Mouse (Mus musculus) adrenal gland, postnatal 14 days (tissue): ENCODE results near the gene Cdk18. TPM values are rescaled to one million over a fixed set of nuclear protein-coding genes. Genes with fewer than 3 reads are reported as not detected.
A peak's percentile ranks its signal among the peaks of the same experiment; 100 is the strongest.
"Not testable (repeated sequence)": the region's sequence is repeated elsewhere in the genome, so short reads cannot be mapped to it uniquely, and the experiment has no call there.

Experiments used
- DNase-seq: peaks from one replicate; pipeline ENCODE4 v3.0.0; 2021; ENCODE audit warnings: mixed read lengths
- long read RNA-seq, 2 experiments: library from polyadenylated mRNA; stranded (forward); transcript quantifications; one replicate each; pipeline ENCODE4 v2.0.0; 2021
- total RNA-seq: library from RNA; stranded (reverse); gene quantifications from 2 replicates; pipeline ENCODE4 v1.2.3, GENCODE M21; 2021

Gene Cdk18
- total RNA-seq, result 16.7 and 17.9 TPM in 2 replicates
- long read RNA-seq, experiment 1, full-length matches to known transcripts, result 14 of 17 reads
- long read RNA-seq, experiment 1, partial matches to known transcripts, result 1 of 17 reads
- long read RNA-seq, experiment 1, other reads (novel, unspliced or antisense), result 2 of 17 reads
- long read RNA-seq, experiment 2, full-length matches to known transcripts, result 8 of 14 reads
- long read RNA-seq, experiment 2, partial matches to known transcripts, result 1 of 14 reads
- long read RNA-seq, experiment 2, other reads (novel, unspliced or antisense), result 5 of 14 reads

DNA sequence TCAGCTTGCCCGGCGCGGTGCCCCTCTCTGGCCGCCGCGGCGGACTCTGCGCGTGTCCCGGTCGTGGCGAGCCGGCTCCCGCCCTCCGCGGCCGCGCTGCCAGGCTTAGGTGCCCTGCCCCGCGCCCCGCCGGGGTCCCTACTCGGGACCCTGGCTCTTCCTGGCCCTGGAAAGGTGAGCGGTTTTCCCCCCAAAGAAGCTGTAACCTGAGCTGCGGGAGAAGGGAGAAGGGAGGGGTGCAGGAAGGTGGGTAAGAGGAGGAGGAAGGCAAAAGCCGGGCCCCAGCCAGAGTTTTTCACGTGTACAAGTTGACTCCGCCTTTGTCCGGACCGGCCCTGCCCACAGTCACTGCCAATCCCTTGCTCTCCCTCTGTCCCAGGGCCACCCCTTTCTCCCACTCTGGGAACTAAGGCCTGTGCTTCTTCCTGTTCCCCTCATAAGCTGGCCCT is at the start of gene Cdk18:
Cdk18 (minus strand) TSS at position 269 of the 449 bp plus-strand sequence.
- peak; percentile 89 for DNase-seq

DNA sequence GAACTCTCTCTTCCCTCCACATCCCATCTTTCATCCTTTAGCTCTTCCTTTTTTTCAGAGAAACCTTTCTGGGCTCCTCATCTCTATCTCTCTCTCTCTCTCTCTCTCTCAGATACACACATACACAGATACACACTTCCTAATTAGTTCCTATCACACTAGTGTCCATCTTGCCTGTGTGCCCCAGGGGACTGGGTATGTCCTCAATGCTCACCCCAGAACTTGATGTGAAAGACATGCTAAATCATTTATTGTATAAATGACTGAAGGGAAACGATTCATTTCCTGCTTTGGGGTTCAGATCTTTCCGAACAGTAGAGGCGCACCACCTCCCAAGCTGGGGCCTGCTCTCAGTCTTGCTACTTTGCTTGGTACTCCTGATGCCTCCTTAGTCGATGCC is 49.7 kb upstream of the Cdk18 start:
- DNase-seq, result no peak

DNA sequence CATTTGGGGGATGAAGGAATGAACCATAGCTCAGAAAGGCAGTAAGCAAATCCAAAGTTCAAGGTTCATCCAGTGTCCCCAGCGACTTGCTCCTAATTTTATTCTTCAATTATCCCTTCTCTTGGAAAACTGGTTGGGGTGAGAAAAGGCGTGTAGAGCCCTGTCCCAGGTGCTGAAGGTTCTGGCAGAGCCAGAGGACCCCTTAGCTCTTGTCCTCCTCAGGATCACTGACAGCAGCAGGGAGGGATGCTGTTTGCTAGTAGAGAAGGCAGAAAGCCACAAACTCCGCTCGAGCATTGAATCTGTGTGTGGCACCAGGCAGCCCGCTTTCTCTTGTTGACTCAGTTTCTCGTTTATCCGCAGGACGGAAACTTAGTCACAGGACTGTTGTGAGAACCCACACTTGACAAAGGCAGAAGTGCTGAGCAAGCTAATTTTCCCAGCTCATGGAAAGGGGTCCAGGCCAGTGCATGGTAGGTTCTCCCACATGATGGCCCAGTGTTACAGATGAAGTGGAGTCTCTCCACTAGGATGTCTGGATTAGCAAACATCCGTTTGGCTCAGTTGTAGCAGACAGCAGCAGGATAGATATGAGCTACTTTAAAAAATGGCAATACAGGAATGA is 49.1 kb upstream of the Cdk18 start:
- peak; percentile 2 for DNase-seq

DNA sequence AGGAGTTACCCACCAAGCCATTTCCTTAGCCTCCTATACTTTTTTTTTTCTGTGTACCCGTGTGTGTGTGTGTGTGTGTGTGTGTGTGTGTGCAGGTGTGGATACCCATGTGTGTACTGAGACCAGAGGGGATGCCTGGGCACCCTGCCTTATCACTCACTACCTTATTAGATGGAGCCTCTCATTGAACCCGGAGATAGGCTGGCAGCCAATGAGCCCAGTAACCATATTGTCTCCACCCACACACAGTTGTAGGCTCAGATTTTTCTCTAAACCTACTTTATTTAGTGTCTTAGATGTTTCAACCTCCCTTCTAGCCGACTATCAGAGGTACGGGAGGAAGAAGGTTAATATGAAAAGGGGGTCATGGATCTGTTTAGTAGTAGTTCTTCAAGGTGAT is 46.8 kb upstream of the Cdk18 start:
- peak; percentile 1 for DNase-seq

DNA sequence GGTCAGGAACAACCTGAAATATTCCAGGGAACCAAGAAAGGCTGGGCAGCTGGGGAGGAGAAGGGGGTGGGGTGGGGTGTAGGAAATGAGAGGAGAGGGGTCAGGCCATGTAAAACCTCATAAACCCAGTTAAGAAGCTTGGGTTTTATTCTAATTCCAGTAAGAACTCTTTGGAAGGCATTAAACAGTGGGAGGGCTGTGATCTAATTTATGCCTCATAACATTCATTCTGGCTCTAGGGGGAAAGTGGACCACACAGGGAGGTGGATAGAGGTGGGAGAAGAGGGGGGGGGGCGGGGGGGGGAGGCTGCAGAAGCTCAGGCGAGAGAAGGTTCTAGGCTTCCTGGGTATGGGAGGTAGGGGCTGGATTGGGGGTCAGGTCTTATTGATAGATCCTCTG is 32.1 kb upstream of the Cdk18 start:
- no peak for DNase-seq

DNA sequence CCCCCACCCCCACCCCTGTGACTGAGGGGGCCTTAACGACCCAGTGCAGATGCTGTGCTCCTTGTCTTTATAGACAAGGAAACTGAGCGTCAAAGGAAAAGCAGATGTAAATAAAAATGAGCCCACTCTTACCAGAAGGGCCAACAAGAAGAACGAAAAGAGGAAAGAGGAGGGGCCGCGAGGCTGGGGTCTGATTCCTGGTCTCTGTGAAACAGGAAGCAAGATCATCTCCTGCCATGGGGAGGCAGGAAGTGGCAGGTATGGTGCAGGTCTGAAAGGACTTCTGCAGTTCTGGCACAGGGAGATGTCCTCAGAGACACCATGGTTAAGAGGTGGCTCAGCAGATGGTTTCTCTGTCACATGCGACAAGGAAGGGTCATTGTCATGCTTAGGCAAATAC is 31.2 kb upstream of the Cdk18 start:
- DNase-seq, result no peak

DNA sequence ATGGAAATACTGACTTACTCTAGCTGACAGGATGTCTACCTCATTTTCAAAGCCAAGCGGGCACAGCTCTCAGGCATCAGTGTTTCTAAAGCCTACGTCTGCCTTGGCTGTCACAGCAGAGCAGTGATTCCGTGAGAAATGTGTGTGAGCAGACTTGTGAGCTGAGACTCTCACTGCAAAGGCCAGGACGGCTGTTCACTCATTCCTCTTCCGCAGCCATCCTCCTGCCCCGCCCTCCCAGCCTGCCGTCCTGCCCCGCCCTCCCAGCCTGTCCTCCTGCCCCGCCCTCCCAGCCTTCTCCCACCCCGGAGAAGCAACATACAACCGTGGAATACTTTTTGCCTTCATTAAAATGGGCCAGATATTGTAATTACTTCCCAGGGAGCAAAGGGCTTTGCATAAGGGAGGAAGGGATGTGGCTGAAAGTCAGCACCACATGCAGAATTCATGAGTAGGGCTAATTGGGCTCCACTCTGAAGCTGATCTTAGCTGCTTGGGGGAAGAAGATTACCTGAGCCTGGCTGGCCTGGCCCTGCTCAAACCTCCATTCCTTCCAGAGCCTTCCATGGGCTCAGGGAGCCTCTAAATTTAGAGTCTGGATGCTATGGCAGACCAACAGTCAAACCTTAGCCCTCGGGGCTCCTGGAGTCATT is 28.8 kb upstream of the Cdk18 start:
- peak; percentile 47 for DNase-seq

DNA sequence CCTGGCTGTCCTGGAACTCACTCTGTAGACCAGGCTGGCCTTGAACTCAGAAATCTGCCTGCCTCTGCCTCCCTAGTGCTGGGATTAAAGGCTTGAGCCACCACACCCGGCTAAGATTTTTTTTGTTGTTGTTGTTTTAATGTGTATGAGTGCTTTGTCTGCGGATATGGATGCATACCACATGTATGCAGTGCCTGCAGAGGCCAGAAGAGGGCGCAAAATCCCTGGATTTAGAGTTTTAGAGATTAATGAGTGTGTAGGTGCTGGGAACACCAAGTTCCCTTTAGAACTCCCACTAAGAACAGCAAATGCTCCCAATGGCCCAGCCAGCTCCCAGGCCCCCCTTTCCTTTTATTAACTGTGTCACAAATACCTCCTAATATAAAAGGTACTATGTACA is 26.4 kb upstream of the Cdk18 start:
- no peak for DNase-seq

DNA sequence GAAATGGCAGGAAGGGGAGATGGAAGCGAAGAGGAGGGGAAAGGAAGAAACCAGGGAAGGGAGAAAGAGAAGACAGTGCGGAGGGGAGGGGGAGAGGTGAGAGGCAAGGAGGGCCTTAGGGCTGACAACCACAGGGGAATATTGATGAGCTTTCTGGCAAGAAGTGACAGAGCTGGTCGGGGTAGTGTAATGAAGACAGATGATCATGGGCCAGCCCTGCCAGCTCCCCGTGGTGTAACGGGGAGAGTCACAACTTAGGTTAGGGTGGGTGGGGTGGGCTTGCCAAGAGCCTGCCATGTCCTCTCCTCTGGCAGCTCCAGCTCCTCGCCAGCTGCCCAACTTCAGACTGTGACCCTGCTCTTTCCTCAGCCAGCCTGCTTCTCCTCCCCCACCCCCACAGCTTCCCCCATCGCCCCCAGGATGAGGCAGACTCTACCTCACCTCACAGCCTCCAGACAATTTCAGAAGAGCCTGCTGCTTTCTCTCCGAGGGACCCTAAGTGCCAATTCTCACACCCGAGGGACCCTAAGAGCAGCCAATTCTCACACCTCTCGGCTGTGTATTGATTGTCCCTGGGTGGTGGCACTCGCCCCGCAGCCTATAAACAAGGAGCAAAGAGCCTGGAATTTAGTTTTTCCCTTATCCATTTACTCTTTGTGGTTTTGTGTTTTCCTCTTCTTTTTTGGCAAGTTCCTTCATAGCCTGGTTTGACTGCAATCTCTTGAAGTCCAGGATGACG is 25.5 kb upstream of the Cdk18 start:
- no peak for DNase-seq

DNA sequence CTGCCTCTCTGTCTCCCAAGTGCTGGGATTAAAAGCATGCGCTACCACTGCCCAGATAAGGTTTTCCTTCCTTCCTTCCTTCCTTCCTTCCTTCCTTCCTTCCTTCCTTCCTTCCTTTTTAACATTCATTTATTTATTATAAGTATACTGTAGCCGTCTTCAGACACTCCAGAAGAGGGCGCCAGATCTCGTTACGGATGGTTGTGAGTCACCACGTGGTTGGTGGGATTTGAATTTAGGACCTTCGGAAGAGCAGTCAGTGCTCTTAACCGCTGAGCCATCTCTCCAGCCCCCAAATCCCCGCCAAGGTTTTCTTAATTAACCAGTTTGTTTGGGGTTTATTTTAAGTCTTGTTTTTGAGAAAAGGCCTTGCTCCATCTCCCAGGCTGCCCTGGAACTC is 23.1 kb upstream of the Cdk18 start:
- not testable (repeated sequence) for DNase-seq

DNA sequence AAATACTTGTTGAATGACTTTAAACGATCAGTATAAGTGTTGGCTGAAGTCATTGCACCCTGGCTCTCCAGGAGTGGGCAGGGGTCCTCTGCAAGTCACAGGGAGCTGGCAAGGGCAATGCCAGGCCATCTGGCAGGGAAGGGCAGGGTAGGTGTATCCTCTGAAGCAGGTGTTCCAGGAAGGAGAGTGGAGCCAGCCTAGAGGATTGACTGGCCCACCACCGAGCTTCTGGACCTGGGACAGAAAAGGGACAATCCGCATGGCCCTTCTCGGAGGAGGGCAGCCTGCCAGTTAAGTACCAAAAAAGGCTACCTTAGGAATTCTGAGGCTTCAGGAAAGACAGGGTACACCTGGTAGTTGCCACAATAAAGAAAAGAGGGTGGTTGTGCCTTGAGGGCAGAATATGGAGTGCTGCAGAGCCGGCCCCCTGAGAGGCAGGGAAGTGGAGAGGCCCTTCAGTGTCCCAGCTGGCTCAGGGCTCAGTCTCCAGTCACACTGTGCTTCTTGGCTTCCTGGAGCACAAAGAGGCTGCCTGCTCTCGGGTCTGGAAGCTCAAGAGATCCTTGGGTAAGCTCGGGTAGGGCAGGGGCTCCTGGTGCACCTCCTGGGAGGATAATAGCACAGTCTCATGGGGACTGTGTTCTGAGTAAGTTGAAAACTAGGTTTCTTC is 21.9 kb upstream of the Cdk18 start:
- no peak for DNase-seq

DNA sequence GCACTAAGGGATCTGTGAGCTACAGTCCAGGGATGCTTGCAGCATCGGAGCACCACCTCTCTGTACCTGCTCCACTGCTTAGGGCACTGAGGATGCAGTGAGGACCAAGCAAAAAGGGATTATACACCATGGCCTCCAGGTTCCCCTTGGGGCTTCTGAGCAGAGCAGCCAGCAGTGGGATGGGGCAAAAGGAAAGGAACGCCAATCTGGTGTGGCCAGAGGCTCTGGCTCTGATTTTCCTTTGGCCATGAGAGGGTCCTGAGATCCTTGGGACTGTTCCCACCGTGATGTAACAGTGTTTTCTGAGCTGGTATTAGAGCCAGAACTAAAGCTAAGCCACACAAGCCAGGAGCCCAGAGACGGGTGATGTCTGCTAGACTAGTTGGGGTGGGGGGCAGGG is 20.2 kb upstream of the Cdk18 start:
- no peak for DNase-seq

DNA sequence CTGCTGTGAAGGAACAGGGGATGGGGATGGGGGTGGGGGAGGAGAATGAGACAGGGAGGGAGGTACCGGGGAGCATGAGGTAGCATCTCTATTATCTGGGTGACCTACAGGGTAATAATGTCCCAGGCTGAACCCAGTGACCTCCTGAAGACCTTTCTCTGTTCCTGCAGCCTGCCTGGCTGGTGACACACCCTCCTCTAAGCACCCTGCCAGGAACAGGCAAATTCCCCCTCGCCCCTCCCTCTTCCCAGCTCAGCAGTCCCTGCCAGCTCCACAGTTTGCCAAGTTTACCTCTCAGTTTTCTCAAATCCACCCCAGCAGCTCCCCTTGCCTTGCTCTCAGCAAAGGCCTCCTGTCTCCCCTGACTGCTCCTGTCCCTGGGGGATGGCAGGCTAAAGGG is 19.3 kb upstream of the Cdk18 start:
- peak; percentile 56 for DNase-seq

DNA sequence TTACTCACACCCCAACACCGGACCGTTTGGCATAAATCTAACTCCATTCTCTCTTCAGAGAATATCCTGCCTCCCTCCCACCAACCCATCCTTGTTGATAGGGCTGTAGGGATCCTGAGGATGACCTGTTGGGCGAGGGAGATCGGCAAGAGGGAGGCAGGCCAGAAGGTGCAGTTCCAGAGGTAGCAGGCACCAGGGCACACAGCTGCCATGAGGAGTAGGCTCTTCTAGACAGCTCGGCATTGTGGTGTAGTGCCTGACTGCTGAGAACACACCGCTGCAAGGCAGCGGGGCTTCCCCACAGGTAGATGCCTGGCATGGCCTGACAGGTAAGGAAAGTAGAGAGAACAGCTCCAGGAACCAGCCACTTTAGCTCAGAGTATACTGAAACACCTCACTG is 18.3 kb upstream of the Cdk18 start:
- no peak for DNase-seq

DNA sequence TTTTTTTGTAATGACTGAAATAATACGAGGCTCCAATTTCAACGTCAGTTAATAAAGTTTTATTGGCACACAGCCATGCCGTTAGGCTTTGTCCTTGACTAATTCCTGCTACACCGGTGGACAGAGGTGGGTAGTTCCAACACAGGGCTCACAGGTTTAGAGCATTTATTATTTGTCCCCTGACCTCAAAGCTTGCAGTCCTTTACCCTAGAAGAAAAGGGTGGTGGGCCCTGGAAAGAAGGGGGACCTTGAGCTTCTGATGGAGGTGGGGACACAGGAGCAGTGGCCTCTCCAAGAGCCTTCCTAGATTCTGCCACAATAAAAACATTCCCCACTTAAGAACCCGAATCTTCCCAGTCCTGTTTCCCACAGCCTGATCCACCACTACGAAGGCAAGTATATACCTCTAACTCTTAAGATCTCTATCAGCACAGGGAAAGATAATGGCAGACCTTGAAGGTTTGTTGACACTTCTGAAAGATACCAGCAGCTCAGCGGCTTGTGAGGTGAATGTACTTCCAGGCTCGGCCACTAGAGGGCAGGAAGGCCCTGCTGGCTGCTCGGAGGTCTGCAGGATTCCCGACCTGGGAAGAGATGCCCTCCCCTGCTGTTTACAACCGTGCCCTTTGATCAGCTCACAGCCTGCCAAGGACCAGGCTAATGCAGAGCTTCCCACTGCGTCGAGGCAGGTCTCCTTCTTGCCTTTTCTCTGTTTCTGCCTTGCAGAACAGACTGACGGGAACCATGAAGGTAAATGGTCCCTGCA is 17.7 kb upstream of the Cdk18 start:
- peak; percentile 92 for DNase-seq

DNA sequence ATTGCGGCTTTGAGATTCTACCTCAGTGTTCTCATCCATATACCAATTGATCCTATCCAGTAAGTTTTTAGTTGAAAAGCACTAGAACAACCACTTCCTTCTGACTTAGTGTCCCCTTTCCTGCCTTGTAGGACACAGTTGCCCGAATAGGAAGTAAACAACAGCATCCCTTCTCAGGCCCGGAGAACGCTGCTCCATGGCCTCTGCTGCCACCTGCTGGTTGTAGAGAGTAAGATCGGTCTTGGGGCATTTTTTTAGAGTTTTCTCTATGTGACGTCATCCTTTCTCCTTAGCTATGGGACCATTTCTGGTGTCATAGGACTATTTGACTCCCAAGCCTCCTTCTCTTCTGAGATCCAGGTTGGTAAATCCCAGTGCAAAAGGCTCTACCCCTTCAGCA is 16.3 kb upstream of the Cdk18 start:
- DNase-seq, result peak; percentile 91

DNA sequence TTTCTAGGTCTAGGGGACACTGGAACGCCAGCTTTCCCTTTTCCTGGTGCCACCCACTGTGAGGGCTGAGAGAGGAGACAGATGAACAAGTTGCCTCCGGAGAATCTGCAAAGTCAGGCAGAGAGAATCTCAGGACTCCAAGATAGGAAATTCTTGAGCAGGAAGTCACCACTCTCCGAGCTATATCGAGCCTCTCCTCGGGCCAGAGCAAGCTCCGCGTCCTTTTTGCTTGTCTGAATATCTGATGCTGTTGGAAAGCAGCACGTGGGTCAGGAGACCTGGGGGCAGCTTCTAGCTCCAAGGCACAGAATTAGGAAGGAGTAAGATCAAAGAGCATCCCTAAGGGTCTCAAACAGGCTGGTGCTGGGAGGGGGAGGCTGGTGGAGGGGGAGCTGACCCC is 14.2 kb upstream of the Cdk18 start:
- no peak for DNase-seq

DNA sequence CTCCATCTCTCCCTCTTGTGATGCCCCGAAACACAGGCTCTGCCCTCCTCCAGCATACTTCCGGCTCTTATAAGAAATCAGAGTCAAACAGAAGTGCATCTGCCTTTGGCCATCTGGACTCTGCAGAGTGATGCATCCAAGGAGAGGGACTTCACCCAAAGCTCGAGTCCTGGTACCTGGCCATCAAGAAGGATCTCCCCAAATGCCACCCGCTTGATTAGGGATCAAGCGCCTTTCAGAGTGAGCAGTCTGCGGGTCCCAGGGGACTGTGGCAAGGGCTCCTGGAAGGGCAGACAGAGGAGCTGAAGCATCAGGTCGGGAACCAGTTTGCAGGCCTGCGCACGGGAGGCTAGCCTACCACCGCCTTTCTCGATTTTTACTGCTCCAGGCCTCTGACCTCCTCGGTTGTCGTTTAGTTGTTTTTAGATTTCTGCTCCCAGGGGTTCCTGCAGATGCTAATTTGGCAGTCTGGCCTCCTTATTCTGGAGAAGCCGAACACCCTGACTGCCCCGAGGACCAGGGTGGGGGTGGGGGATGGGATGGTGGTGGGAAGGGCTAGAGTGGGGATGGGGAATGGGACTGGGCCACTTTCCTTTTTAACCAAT is 13.7 kb upstream of the Cdk18 start:
- peak; percentile 8 for DNase-seq

DNA sequence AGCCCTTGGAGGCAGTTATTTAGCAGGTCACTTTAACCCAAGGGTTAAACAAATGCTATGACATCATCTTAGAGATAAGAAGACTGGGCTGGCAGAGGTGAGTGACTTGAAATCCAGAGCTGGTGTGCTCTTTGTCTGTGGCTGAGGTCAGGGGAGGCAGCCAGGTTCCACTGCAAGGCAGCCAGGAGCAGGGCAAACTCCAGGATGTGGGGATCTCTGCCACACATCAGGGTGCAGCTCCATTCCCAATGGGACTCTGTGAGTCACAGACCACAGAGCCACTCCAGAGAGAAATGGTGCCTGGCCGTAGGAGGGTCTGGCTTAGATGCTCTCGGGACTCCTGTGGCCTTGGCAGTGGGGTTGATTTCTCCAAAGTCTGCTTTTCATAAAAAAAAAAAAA is 12.4 kb upstream of the Cdk18 start:
- no peak for DNase-seq

DNA sequence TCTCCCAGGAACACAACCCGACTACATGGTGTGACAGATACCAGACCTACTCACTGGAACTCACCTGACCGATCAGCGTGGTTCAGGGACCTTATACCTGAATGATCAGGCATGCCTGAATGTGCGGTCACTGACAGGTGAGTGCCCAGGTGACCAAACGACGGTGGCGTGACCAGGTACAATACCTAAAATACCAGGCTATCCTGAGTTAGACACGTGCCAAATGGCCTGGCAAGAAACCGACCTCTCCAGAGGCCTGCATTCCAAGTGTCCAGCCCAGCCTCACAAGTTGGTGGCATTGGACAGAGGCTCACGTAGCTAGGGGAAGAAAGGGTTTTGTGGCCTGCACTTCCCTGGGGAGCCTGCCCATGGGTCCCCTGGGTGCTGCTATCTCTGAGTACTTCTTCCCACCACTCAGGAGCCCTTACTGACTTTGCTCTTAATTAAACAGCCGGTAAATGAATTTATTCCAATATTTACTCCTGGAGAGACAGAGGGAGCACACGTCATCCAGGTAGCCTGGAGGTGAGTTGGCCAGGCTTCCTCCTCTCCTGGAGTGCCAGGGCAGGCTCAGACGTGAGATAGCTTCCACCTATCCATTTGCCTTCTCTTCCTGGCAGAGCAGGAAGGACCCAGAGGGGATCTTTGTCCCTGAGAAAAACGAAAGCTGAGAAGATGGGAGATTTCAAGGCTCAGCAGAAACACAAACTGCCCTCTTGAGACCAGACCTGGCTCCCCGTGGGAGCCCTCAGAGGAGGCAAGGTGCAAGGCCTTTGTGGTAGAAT is 11.5 kb upstream of the Cdk18 start:
- DNase-seq, result no peak
